ENCODE assay signal across 9 mouse cellular contexts in the genomic region with DNA sequence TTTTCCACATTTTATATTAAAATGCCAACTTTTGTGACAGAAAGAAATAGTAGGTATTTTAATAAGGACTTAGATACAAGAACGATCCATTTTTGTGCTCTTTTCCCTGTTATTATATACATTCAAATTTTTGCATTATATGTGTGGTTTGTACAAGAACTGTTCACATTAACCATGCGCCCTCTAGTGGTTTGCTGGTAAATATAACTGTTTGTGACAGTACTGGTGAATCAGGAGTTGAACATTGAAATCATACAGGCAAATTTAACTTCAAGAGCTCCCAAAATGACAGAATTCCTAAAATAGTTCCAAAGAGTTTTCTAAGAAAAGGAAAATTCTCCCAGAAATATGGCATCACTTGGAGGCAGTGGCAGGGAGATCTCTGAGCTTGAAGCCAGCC. TPM values are rescaled to one million over a fixed set of nuclear protein-coding genes. Genes with fewer than 3 reads are reported as not detected.
A peak's percentile ranks its signal among the peaks of the same experiment; 100 is the strongest.
DNase-seq lines count a peak whose midpoint lies in the region; ATAC-seq and TF ChIP-seq lines count a peak whose summit lies in the region.
"Had no signal": no experiment of that assay in that cellular context is flagged by ENCODE, and none has a peak within 500 bp of the region (broad histone marks: within the 10 kb centered on the region; RNA-seq: fewer than 3 reads in every experiment).

No protein-coding gene starts in this region.

- no peak overlapping the region for H3K4me2 ChIP-seq in embryonic facial prominence, embryonic 11.5 days (ENCODE audit: low read depth, low read length)
- H3K4me2 ChIP-seq in CH12.LX (ENCODE audit: insufficient read depth, low read depth, poor library complexity, severe bottlenecking): no peak overlapping the region
- H3K4me2 ChIP-seq: hindbrain, embryonic 15.5 days had no signal

- DNase-seq in embryonic facial prominence, embryonic 11.5 days (ENCODE audit: low spot score): peak; percentile 82
- no peak for DNase-seq in embryonic facial prominence, embryonic 10.5 days (ENCODE audit: low spot score)
- peak; percentile 49 to 71 for DNase-seq in left cerebral cortex, postnatal 25 days (ENCODE audit: low spot score in 2 of 2)
- no peak for DNase-seq in left cerebral cortex, postnatal 36 days (ENCODE audit: low spot score in 2 of 2)
- peak; percentile 71 for DNase-seq in CH12.LX (ENCODE audit: extremely low read depth)
- peak; percentile 84 for DNase-seq in embryo, embryonic 10.5 days (ENCODE audit: low spot score)
- DNase-seq in gastrocnemius, postnatal 4 days (ENCODE audit: low spot score in 2 of 2): no peak

- no peak overlapping the region for H3K27ac ChIP-seq in embryonic facial prominence, embryonic 11.5 days (replicated peaks; ENCODE audit: low read depth, low read length)
- H3K27ac ChIP-seq in embryonic facial prominence, embryonic 10.5 days (replicated peaks): no peak overlapping the region
- H3K27ac ChIP-seq in CH12.LX (ENCODE audit: insufficient read depth, low read depth): no peak overlapping the region
- H3K27ac ChIP-seq: hindbrain, embryonic 15.5 days had no signal

- no peak overlapping the region for H3K4me3 ChIP-seq in embryonic facial prominence, embryonic 11.5 days (ENCODE audit: low read depth, low read length)
- no peak overlapping the region for H3K4me3 ChIP-seq in embryonic facial prominence, embryonic 10.5 days
- H3K4me3 ChIP-seq in CH12.LX (replicated peaks in 1 of 3; ENCODE audit: low read depth in 2 of 3, low read length in 2 of 3, poor library complexity in 1 of 3): no peak overlapping the region
- H3K4me3 ChIP-seq: hindbrain, embryonic 15.5 days had no signal

- no peak for TF ChIP-seq POLR2A in CH12.LX (IDR thresholded peaks at IDR 0.05; ENCODE audit: low read depth, low read length)

- in situ Hi-C loops in CH12.LX (cut with MboI; ENCODE audit: low pct_ligation_motif_present, low pct_unique_long_range_greater_than_20kb, low sequenced_read_pairs): no loop called here

- 6% methylated on average over 2 of the region's 2 CpGs for WGBS in embryonic facial prominence, embryonic 11.5 days
- 6% methylated on average over 2 of the region's 2 CpGs for WGBS in embryonic facial prominence, embryonic 10.5 days

- dilution Hi-C loops in CH12.LX (cut with MboI; ENCODE audit: extremely low pct_ligation_motif_present, extremely low pct_unique_long_range_greater_than_20kb, low sequenced_read_pairs): no loop called here

- TF ChIP-seq CTCF in CH12.LX (conservative IDR thresholded peaks at IDR 0.05 in 1 of 2, IDR thresholded peaks at IDR 0.05 in 1 of 2; ENCODE audit: low read depth in 2 of 2, low read length in 2 of 2): peak; percentile 51 to 72

- peaks cover 14% of the 10 kb centered on the region for H3K79me2 ChIP-seq in CH12.LX (replicated peaks; ENCODE audit: control insufficient read depth, extremely low read depth, insufficient read depth, poor library complexity, severe bottlenecking)

- no peak for ATAC-seq in embryonic facial prominence, embryonic 11.5 days (replicated peaks; ENCODE audit: insufficient number of reproducible peaks, low FRiP score, low TSS enrichment, low read depth)
- ATAC-seq in neutrophil, adult 5-6 weeks (ENCODE audit: extremely low read depth, insufficient number of reproducible peaks, low FRiP score, poor library complexity, severe bottlenecking): peak; percentile 57; the same call in 1 of the 2 replicates

- peak; percentile 46 for TF ChIP-seq RAD21 in CH12.LX (IDR thresholded peaks at IDR 0.05; ENCODE audit: low read depth, low read length)

- no peaks in the 10 kb centered on the region for H3K4me1 ChIP-seq in embryonic facial prominence, embryonic 11.5 days (ENCODE audit: control insufficient read depth, insufficient read depth, low read length)
- peaks cover 12% of the 10 kb centered on the region; the same call in 1 of the 2 replicates for H3K4me1 ChIP-seq in embryonic facial prominence, embryonic 10.5 days
- H3K4me1 ChIP-seq in CH12.LX (ENCODE audit: control insufficient read depth in 1 of 2, insufficient read depth in 2 of 2): peaks cover 0 to 20% of the 10 kb centered on the region in 2 experiments; a peak in 3 of 4 replicates

- H3K27me3 ChIP-seq in embryonic facial prominence, embryonic 11.5 days (ENCODE audit: control insufficient read depth, insufficient read depth, low read length): no peaks in the 10 kb centered on the region
- H3K27me3 ChIP-seq in embryonic facial prominence, embryonic 10.5 days (replicated peaks; ENCODE audit: low read depth, poor library complexity, severe bottlenecking): no peaks in the 10 kb centered on the region
- no peaks in the 10 kb centered on the region for H3K27me3 ChIP-seq in CH12.LX (replicated peaks)
- H3K27me3 ChIP-seq: hindbrain, embryonic 15.5 days had no signal

- no peak overlapping the region for H3K9ac ChIP-seq in embryonic facial prominence, embryonic 11.5 days (replicated peaks; ENCODE audit: low read length)
- H3K9ac ChIP-seq in CH12.LX (ENCODE audit: insufficient read depth, low read depth): no peak overlapping the region
- H3K9ac ChIP-seq: hindbrain, embryonic 15.5 days had no signal

- no peaks in the 10 kb centered on the region for H3K9me3 ChIP-seq in embryonic facial prominence, embryonic 11.5 days (replicated peaks; ENCODE audit: control insufficient read depth, low read length)
- H3K9me3 ChIP-seq in embryonic facial prominence, embryonic 10.5 days: no peaks in the 10 kb centered on the region
- H3K9me3 ChIP-seq in CH12.LX (replicated peaks; ENCODE audit: low read length): no peaks in the 10 kb centered on the region
- H3K9me3 ChIP-seq: hindbrain, embryonic 15.5 days had no signal

- no peaks in the 10 kb centered on the region for H3K36me3 ChIP-seq in embryonic facial prominence, embryonic 11.5 days (replicated peaks; ENCODE audit: control insufficient read depth, insufficient read depth, low read depth, low read length)
- no peaks in the 10 kb centered on the region for H3K36me3 ChIP-seq in embryonic facial prominence, embryonic 10.5 days (replicated peaks)
- no peaks in the 10 kb centered on the region for H3K36me3 ChIP-seq in CH12.LX (replicated peaks in 1 of 2; ENCODE audit: control insufficient read depth in 1 of 2, insufficient read depth in 1 of 2, low read length in 1 of 2)
- H3K36me3 ChIP-seq: hindbrain, embryonic 15.5 days had no signal

- intact Hi-C loops in left cerebral cortex, postnatal 25 days (cut with DNase I): loop anchor here (5.0 kb wide), 1 partner anchor 591 kb away; a partner anchor contains a TSS
- intact Hi-C loops in left cerebral cortex, postnatal 36 days (cut with DNase I): loop anchor here (2.0 kb wide), 1 partner anchor 49 kb away; no protein-coding TSS in a partner anchor

- no peak for TF ChIP-seq EP300 in CH12.LX (IDR thresholded peaks at IDR 0.05; ENCODE audit: low read length)

TF ChIP-seq in CH12.LX, 34 proteins besides CTCF, POLR2A, EP300 and RAD21:
- peak; percentile 31 for TF ChIP-seq SMC3 (IDR thresholded peaks at IDR 0.05; ENCODE audit: low read depth, low read length)
- no peak for TF ChIP-seq MYC (IDR thresholded peaks at IDR 0.05; ENCODE audit: low read depth, low read length)
- peak; percentile 41; the same call in 1 of the 2 replicates for TF ChIP-seq HCFC1 (IDR thresholded peaks at IDR 0.05; ENCODE audit: low read depth, low read length)

RNA-seq across cellular contexts. Expression of a gene that starts 1.9 kb away (rescaled TPM):
- polyA plus RNA-seq in embryonic facial prominence, embryonic 11.5 days (2014; fragmentation: Nextera tagmentation; extraction: Ambion mirVana): 0.53 and 0.84 TPM in 2 replicates
- 0.36 and 0.72 TPM in 2 replicates for polyA plus RNA-seq in embryonic facial prominence, embryonic 10.5 days (2016; fragmentation: Nextera tagmentation; extraction: Ambion mirVana)
- total RNA-seq in left cerebral cortex, postnatal 25 days (2021): under 1 TPM; 0.21 to 0.87 TPM
- total RNA-seq in left cerebral cortex, postnatal 36 days (2021): under 1 TPM; 0.43 to 0.91 TPM
- 12.8 and 13.3 TPM in 2 replicates for total RNA-seq in CH12.LX (2012; rRNA removed)
- 50.7 TPM in 2 replicates for total RNA-seq in CH12.LX (2014; rRNA removed)
- 28.7 and 37.4 TPM in 2 replicates for polyA plus RNA-seq in CH12.LX (2012; ENCODE audit: insufficient read length, low read depth)
- total RNA-seq in neutrophil, adult 5-6 weeks (2017): 11.3 and 13.6 TPM in 2 replicates
- not detected for total RNA-seq in gastrocnemius, postnatal 4 days (2021)

RNA-seq across cellular contexts. Expression of a gene that starts 2.0 kb away (rescaled TPM):
- polyA plus RNA-seq in embryonic facial prominence, embryonic 11.5 days (2014; fragmentation: Nextera tagmentation; extraction: Ambion mirVana): 38.5 and 40.2 TPM in 2 replicates
- 33.7 and 35.6 TPM in 2 replicates for polyA plus RNA-seq in embryonic facial prominence, embryonic 10.5 days (2016; fragmentation: Nextera tagmentation; extraction: Ambion mirVana)
- total RNA-seq in left cerebral cortex, postnatal 25 days (2021): 10 to 100 TPM; 55.4 to 58.3 TPM
- total RNA-seq in left cerebral cortex, postnatal 36 days (2021): 10 to 100 TPM; 55.0 to 57.5 TPM
- total RNA-seq in CH12.LX (2012; rRNA removed): 17.0 and 22.3 TPM in 2 replicates
- 39.1 and 45.3 TPM in 2 replicates for total RNA-seq in CH12.LX (2014; rRNA removed)
- polyA plus RNA-seq in CH12.LX (2012; ENCODE audit: insufficient read length, low read depth): 19.5 and 19.6 TPM in 2 replicates
- total RNA-seq in neutrophil, adult 5-6 weeks (2017): 16.2 and 19.4 TPM in 2 replicates
- 10 to 100 TPM; 17.7 to 21.0 TPM for total RNA-seq in gastrocnemius, postnatal 4 days (2021)

Comparison
In these comparisons a context has a peak if more than half of its experiments do, and no peak if none do; other contexts are left out.
1. DNase-seq: peak in embryonic facial prominence, embryonic 11.5 days (single experiment), left cerebral cortex, postnatal 25 days (2 of 2), CH12.LX (single experiment) and embryo, embryonic 10.5 days (single experiment); none in embryonic facial prominence, embryonic 10.5 days (single experiment), left cerebral cortex, postnatal 36 days (0 of 2) and gastrocnemius, postnatal 4 days (0 of 2).